Mouse (Mus musculus) spleen, postnatal 14 days (tissue): ENCODE measurements around the gene Nol10.

Experiments
- DNase-seq, 2 experiments: peaks; one replicate each; pipeline ENCODE4 v3.0.0; 2021 to 2022; ENCODE audit warnings: low spot score in 2 of 2

The Nol10 gene

GRCm38 (mm10) chr12:17362316-17362715 is 14.1 kb downstream of the Nol10 start:
- no peak for DNase-seq

- DNase-seq, result peak in 1 of 2 experiments; percentile 38
Observed at GRCm38 (mm10) chr12:17366981-17367380, 18.7 kb downstream of the Nol10 start.

DNA sequence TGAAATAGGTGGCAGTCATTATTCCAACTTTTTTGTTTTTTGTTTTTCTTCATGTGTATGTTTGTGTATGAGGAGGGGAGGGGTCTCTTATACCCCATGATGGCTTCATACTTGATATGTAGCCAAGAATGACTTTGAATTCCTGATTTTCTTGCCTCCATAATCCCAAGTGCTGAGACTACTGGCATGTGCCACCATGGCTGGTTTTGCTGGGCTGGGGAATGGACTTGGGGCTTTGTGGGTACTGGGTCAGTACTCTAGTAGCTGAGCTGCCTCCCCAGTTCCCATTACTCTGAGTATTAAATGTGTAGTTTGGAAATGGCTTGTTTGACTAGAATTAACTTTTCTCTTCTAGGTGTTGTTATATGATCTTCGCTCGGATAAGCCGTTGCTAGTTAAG is 20.9 kb downstream of the Nol10 start:
- no peak for DNase-seq

GRCm38 (mm10) chr12:17369551-17370325 is 21.5 kb downstream of the Nol10 start:
- no peak for DNase-seq

DNA sequence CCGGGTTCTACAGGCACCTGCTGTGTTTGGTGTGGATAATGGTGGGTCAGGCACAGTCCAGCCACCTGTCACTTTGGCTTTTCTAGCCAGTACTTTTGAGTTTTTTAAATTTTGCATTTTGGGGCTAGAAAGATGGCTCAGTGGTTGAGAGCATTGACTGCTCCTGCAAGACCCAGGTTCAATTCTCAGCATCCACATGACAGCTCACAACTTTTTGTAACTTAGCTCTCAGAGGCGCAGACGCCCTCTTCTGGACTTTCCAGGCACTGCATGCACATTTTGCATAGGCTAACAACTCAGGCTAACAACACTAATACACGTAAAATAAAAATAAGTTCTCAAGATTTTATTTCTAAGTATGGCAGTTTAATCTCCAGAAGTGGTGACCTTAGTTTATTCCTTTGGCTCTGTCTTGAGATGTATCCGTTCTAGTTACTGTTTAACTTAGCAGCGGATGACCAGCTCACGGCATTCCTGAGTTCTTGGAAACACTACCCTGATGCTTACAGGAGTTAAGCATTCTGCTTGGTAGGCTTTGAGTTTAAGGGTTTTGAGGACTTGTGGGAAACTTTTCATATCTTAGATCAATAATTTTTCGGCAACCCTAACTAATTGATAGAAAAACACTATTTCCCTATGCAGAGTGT is 23.5 kb downstream of the Nol10 start:
- peak in 1 of 2 experiments; percentile 13 for DNase-seq

- no peak for DNase-seq
Observed at GRCm38 (mm10) chr12:17372696-17373095, 24.4 kb downstream of the Nol10 start.

- no peak for DNase-seq
Observed at GRCm38 (mm10) chr12:17373470-17373975, 25.3 kb downstream of the Nol10 start.

GRCm38 (mm10) chr12:17375243-17375642 is 27.0 kb downstream of the Nol10 start:
- no peak for DNase-seq

DNA sequence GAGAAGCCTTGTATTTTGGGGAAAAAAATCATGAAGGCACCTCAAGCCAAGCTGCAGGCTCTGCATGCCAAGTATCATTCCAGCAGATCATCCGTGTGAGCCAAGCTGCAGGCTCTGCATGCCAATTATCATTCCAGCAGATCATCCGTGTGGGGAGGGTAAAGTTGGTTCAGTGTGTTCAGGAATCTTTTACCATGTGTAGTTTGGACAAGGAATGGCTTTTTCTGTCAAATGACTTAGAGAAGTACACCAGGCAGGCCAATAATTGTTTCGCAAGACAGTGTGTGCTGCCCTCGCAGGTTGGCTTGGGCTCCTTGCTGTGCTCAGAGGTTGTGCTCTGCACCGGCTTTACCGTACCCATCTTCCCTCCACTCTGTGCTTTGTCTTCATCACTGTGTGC is 28.3 kb downstream of the Nol10 start:
- no peak for DNase-seq

DNA sequence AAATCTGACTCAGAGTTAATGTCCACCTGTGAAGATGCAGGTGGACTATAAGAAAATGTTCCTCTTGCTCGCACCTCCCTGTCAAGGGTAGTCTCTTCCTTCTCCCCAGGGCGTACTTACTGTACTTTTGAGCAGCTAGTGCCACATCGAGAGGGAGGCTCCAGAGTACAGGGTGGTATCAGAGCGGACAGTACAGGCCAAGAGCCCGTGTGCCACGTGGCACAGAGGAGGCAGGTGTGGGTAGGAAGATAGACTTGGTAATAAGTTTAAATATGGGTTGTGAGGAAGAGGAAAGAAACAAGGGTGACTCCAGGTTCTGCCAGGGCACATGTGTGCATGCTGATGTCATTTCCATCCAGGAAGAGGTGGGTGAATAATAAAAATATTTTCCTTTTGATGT is 32.7 kb downstream of the Nol10 start:
- DNase-seq, result no peak

DNA sequence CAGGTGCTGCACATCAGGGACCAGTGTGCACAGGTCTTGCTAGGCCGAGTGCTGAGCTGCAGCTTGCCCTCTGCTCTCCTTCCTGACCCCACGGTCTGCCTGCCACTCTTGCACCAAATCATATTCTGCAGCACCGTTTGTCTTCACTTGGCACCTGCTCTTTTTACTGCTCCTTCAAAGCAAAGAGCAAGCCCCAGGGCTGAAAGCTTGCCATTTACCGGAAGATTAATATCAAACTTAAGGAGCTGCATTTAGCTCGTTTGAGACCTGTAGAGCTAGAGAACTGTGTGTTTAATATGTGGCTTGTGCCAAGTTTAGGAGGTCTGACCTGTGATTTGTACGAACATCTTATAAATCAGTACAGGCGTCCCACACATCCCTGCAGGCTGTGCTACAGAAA is 34.5 kb downstream of the Nol10 start:
- DNase-seq, result no peak

- DNase-seq, result no peak
Observed at GRCm38 (mm10) chr12:17386896-17387295, 38.6 kb downstream of the Nol10 start.

- DNase-seq, result no peak
Observed at GRCm38 (mm10) chr12:17387332-17388135, 39.3 kb downstream of the Nol10 start.

DNA sequence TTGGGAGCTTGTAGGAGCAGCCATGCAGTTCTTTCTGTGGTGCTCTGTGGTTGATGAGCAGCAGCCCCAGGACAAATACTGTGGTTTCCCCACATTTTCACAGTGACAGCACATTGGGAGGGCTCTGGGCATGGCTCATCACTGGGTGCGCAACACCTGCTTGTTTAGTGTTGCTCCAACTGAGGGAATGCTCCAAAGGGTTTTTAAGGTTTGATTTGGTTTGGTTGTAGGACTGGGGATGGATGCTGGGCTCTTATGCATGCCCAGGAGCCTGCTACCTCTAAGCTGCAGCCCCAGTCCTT is 39.8 kb downstream of the Nol10 start:
- DNase-seq, result no peak

DNA sequence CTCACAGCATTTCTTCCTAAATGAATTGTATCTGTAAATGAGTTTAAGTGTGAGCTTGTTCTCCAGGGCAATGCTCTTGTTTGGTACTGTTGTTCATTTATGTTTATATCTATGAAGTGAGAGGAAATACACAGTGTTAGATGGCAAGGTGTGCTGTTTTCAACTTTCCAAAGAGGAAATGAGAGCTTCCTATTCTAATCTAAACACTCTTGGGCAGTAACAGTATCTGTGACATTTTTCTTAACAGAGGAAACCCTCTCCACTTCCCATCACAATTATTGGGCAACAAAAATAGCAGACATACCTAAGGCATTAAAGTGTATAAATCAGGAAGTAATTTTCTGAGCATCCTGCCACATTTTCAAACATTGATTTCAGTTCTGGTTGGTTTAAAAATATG is 41.8 kb downstream of the Nol10 start:
- no peak for DNase-seq

DNA sequence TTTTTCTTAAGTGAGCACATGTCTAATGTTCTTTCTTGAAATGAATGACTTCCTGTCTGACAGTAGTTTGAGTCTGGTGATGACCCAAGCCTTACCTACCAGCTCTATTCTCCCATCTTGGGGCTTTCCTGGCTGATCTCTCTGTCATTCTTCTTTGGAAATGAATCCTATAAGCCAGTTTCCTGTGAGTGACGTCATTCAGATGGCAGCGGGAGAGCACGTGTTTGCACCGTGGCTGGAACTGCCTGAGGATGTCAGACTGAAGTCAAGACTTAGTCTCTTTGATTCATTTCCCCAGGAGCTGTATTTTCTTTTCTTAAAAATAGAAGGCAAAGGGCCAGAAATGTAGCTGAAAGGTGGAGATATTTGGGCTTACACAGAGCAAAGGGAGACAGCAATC is 42.3 kb downstream of the Nol10 start:
- DNase-seq, result no peak

DNA sequence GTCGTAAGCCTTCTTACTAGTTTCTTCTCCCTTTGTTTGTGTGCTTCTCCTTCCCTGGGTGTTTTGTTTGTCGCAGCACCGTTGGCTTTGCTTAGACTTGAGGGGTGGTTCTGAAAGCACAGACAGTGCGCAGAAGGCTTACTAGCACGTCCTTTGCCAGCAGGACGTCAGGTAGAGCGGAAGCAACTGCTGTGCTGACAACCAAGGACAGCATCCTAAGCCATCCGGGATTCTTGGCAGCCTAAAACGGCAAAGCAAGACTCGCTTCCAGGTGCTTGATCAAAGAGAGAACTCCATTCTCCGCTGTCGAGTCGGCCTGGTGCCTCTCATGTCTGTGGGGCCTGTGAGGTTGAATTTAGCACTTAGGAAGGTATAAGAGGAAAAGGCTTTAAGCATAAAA is 44.9 kb downstream of the Nol10 start:
- no peak for DNase-seq

DNA sequence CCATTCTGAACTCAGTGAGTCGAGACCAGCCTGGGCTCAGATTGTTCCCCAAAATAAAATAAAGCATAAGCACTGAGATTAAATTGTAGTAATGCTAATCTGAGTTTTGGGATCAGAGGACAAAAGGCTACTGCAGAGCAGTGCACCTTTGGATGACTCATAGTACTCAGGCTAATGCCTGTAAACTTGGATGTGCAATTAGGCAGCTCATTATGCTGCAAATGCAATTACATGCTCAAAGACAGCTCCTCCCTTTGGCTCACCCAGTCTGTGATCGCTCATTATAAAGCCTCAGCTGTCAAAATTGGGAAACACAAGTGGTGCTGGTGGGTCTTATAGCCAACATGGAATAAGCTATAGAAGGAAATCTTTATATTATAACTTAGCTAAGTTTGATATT is 48.9 kb downstream of the Nol10 start:
- DNase-seq, result no peak

GRCm38 (mm10) chr12:17401419-17401818 is 53.2 kb downstream of the Nol10 start:
- DNase-seq, result no peak

- no peak for DNase-seq
Observed at GRCm38 (mm10) chr12:17402116-17402515, 53.9 kb downstream of the Nol10 start.

DNA sequence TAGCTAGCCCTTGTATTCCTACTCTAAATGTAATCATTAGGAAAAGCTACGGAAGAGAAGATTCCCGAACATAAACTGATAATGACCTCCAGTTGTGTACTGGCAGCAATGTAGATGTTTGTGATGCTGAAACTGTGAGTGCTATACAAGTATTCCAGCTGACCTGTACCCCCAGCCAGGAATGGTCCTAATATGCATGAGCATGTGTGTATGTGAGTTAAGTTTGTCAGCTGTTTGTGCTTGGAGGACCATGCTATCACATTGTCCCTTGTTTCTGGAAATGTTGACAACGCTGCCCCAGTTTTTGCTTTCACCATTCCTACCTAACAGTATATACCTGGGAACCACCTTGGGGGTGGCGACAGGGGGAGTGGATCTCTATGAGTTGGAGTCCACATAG is 55.7 kb downstream of the Nol10 start:
- DNase-seq, result no peak

- DNase-seq, result no peak
Observed at GRCm38 (mm10) chr12:17406825-17407224, 58.6 kb downstream of the Nol10 start.

- DNase-seq, result no peak
Observed at GRCm38 (mm10) chr12:17408312-17408711, 60.1 kb downstream of the Nol10 start.
